ENCODE assay signal across 31 mouse cellular contexts in genomic region chr14:103951899-103952298, GRCm38 (mm10).
"Had no signal": no experiment of that assay in that cellular context is flagged by ENCODE, and none has a peak within 500 bp of the region (broad histone marks: within the 10 kb centered on the region; RNA-seq: fewer than 3 reads in every experiment).

No protein-coding gene starts in this region.

- H3K9me3 ChIP-seq: limb, embryonic 10.5 days; limb, embryonic 12.5 days; limb, embryonic 13.5 days; limb, embryonic 15.5 days; liver, embryonic 12.5 days; liver, embryonic 13.5 days; liver, embryonic 15.5 days; lung, embryonic 15.5 days; megakaryocyte, embryonic 14.5 days; midbrain, embryonic 12.5 days; midbrain, embryonic 13.5 days; midbrain, embryonic 15.5 days; neural tube, embryonic 12.5 days had no signal

- ATAC-seq: liver, embryonic 12.5 days; liver, postnatal 0 days; lung, postnatal 0 days; midbrain, embryonic 13.5 days; midbrain, embryonic 15.5 days; midbrain, embryonic 16.5 days had no signal

- H3K9ac ChIP-seq: limb, embryonic 12.5 days; limb, embryonic 13.5 days; limb, embryonic 15.5 days; liver, embryonic 12.5 days; liver, embryonic 13.5 days; liver, embryonic 14.5 days; liver, embryonic 15.5 days; liver, postnatal 0 days; lung, embryonic 14.5 days; lung, embryonic 15.5 days; midbrain, embryonic 12.5 days; midbrain, embryonic 13.5 days; midbrain, embryonic 15.5 days; neural tube, embryonic 12.5 days had no signal

- H3K27ac ChIP-seq: left cerebral cortex, adult 2 months; limb, embryonic 10.5 days; limb, embryonic 12.5 days; limb, embryonic 13.5 days; limb, embryonic 15.5 days; liver, embryonic 12.5 days; liver, embryonic 13.5 days; liver, embryonic 14.5 days; liver, embryonic 15.5 days; lung, embryonic 15.5 days; macrophage; midbrain, embryonic 12.5 days; midbrain, embryonic 13.5 days; midbrain, embryonic 15.5 days; neural tube, embryonic 12.5 days had no signal

- H3K4me3 ChIP-seq: left cerebral cortex, adult 2 months; limb, embryonic 10.5 days; limb, embryonic 12.5 days; limb, embryonic 13.5 days; limb, embryonic 15.5 days; liver, embryonic 12.5 days; liver, embryonic 13.5 days; liver, embryonic 15.5 days; lung, embryonic 15.5 days; megakaryocyte, embryonic 14.5 days; midbrain, embryonic 12.5 days; midbrain, embryonic 13.5 days; midbrain, embryonic 15.5 days; myocyte; neural tube, embryonic 12.5 days had no signal

- H3K4me1 ChIP-seq: limb, embryonic 12.5 days; limb, embryonic 13.5 days; limb, embryonic 15.5 days; liver, embryonic 12.5 days; liver, embryonic 13.5 days; liver, embryonic 15.5 days; lung, embryonic 15.5 days; megakaryocyte, embryonic 14.5 days had no signal

- H3K27me3 ChIP-seq: limb, embryonic 12.5 days; limb, embryonic 13.5 days; limb, embryonic 15.5 days; liver, embryonic 12.5 days; liver, embryonic 13.5 days; liver, embryonic 15.5 days; lung, embryonic 15.5 days; megakaryocyte, embryonic 14.5 days; midbrain, embryonic 13.5 days; midbrain, embryonic 15.5 days; neural tube, embryonic 12.5 days had no signal

- DNase-seq: left cerebral cortex, postnatal 4 days; liver; liver, embryonic 13.5 days; liver, postnatal 0 days; lung, adult 18-20 months; lung, adult 2 months; lung, embryonic 14.5 days; lung, postnatal 10 days; lung, postnatal 14 days; lung, postnatal 36 days; lung, postnatal 4 days; midbrain, embryonic 14.5 days had no signal

- H3K36me3 ChIP-seq: limb, embryonic 10.5 days; limb, embryonic 12.5 days; limb, embryonic 13.5 days; limb, embryonic 15.5 days; liver, embryonic 12.5 days; liver, embryonic 13.5 days; liver, embryonic 15.5 days; lung, embryonic 15.5 days; midbrain, embryonic 12.5 days; midbrain, embryonic 13.5 days; midbrain, embryonic 15.5 days; neural tube, embryonic 12.5 days had no signal

- H3K4me2 ChIP-seq: limb, embryonic 12.5 days; limb, embryonic 13.5 days; limb, embryonic 15.5 days; liver, embryonic 11.5 days; liver, embryonic 12.5 days; liver, embryonic 13.5 days; liver, embryonic 15.5 days; lung, embryonic 14.5 days; lung, embryonic 15.5 days; midbrain, embryonic 12.5 days; midbrain, embryonic 13.5 days; midbrain, embryonic 15.5 days; neural tube, embryonic 12.5 days had no signal
